Mouse (Mus musculus) neutrophil, adult 59 days (primary cell): Measurements from ENCODE around the gene Rgs16. TPM values are rescaled to one million over a fixed set of nuclear protein-coding genes. Genes with fewer than 3 reads are reported as not detected.

ENCODE experiments used
- total RNA-seq, 2 experiments: library from RNA; stranded (reverse); gene quantifications; 1 replicate in 1 of 2; 2 replicates in 1 of 2; pipeline ENCODE4 v1.2.4; 2023

Gene Rgs16
- total RNA-seq, result 1 to 10 TPM in 1 of 2 experiments, under 1 TPM in 1; 0.44 to 1.8 TPM

DNA sequence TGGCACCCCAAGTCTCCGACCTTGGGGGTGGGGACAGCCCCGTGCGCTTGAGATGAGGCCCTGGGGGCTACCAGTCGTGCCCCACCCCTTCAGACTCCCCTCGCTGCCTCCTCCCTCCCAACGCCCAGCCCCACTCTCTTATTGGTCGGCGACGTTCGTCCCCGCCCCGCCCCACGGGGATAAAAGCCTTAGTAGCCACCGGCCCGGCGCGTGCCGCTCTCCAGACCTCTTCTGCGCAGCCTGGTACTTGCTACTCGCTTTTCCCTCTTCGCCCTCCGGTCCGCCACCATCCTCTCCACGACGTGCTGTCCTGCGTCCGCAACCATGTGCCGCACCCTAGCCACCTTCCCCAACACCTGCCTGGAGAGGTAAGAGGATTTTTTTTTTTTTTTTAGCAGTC lies at the start of gene Rgs16:
Gene Rgs16 (plus strand): TSS at position 205 of the 400 bp plus-strand sequence.

DNA sequence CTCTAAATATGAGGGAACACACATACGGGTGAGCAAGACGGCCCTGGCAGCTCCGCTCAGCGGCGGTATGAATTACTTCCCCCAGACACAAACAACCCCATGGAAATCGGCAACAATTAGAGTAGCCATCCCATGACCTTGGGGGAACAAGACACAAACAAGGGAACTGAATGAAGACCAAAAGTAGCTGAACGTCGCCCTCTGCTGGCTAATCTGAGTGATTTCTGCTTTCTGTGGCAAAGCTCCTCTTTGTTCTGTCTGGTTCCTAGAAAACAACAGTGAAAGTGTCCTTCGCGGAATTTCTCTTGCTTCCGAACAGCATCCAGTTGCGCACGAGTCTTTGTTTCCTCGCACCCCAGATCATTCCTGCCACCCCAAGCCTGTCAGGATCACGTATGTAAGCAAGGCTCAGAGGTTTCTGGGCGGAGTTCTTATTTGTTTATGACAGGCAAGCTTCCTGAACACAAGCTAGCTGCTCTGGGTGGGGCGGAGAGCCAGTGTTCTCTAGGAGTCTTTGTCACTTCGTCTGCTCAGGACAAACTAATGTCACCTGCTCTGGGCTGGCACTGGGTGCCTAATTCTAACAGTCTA lies 9.2 kb downstream of the Rgs16 start, which contains the start of gene Rnasel:
Gene Rnasel (plus strand): TSS at position 216 of the 591 bp plus-strand sequence.

Other genes starting within 250 kb of the Rgs16 start
- 1 to 10 TPM; 2.2 to 4.8 TPM for gene Npl, start 190.3 kb upstream of the Rgs16 start, total RNA-seq
- under 1 TPM in 1 of 2 experiments, not detected in 1; 0.07 TPM for gene Rgs8, start 87.3 kb upstream of the Rgs16 start, total RNA-seq
- 10 to 100 TPM; 86.4 to 92.9 TPM for gene Rnasel, start 9.1 kb downstream of the Rgs16 start, total RNA-seq
- not detected for gene Rgsl1, start 103.8 kb downstream of the Rgs16 start, total RNA-seq
- gene Teddm1b, start 134.0 kb downstream of the Rgs16 start, total RNA-seq, result under 1 TPM in 1 of 2 experiments, not detected in 1; 0.31 TPM
- not detected for gene Teddm1a, start 151.4 kb downstream of the Rgs16 start, total RNA-seq
- gene Glul, start 159.6 kb downstream of the Rgs16 start, total RNA-seq, result 100 to 1,000 TPM; 154 to 181 TPM
- under 1 TPM; 0.22 to 0.51 TPM for gene Teddm2, start 159.9 kb downstream of the Rgs16 start, total RNA-seq